Mouse (Mus musculus): Measurements from ENCODE around the gene Exoc3l2. TPM values are rescaled to one million over a fixed set of nuclear protein-coding genes. Genes with fewer than 3 reads are reported as not detected.
"Not testable (repeated sequence)": the region's sequence is repeated elsewhere in the genome, so short reads cannot be mapped to it uniquely, and the experiment has no call there.

Exoc3l2 gene
- polyA plus RNA-seq, 1 experiment from 2014 or later: 1.4 TPM

DNA sequence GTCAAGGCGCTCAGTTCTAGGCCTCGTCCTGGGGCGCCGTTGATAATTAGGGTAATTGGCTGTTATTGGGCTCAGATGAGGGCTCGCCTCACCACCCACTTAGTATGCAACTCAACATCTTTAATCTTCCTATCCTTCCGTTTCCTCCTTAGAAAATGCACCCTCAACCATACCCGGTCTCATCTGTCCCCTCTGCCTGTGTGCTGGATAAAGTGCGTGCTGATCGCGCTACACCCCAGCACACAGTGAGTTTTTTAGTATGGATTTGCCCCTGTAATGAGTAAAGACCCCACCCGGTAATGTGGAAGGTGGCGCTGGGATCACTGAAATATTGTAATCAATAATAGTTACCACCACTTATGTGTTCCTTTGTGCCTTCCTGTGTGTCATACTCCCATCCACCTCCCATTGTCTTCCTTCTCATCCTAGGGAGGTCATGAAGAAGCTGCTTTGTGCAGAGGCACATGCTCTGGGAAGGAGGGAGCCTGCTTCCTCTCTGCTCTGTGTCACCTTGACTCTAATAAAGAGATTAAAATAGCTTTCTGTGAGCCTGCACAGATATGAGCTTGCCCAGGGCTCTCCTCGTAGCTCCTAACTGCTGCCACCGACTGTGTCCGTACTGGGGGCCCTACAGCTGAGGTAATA lies 45.9 kb downstream of the Exoc3l2 start:
- Histone ChIP-seq H3K27ac (replicated peaks; ENCODE audit: low read depth, low read length) (peak overlapping the region; percentile 17), H3K27me3 (replicated peaks; ENCODE audit: control insufficient read depth, insufficient read depth, low read length) (no peaks in the 10 kb centered on the region), H3K9me3 (ENCODE audit: control insufficient read depth, low read length) (no peaks in the 10 kb centered on the region), H3K36me3 (ENCODE audit: control insufficient read depth, insufficient read depth, low read length) (no peaks in the 10 kb centered on the region), H3K4me2 (ENCODE audit: low read depth, low read length) (peak overlapping the region; percentile 98), H3K4me3 (ENCODE audit: low read depth, low read length) (peak overlapping the region; percentile 81), H3K4me1 (ENCODE audit: control insufficient read depth, insufficient read depth, low read length) (no peaks in the 10 kb centered on the region), H3K9ac (ENCODE audit: low read depth, low read length) (peak overlapping the region; percentile 86)
- WGBS: 8% methylated on average over 12 of the region's 15 CpGs
- ATAC-seq (ENCODE audit: low read depth) (no peak), DNase-seq (ENCODE audit: low spot score) (no peak)

DNA sequence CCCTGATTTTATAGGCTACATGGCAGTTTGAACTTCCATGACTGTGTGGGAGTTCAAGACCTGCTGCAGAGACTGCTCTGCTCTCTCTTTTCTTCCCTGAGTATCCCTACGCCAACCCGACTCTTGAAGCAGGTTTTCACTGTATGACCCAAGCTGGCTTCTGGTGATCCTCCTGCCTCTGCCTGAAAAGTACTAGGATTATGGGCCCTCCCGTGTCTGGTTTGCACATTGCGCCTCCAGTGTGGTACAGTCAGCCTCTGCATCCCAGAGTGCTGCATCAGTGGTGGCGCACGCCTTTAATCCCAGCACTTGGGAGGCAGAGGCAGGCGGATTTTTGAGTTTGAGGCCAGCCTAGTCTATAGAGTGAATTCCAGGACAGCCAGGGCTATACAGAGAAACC lies 46.7 kb downstream of the Exoc3l2 start:
- 96% methylated on average over 7 of the region's 7 CpGs for WGBS
- Histone ChIP-seq H3K27me3 (replicated peaks; ENCODE audit: control insufficient read depth, insufficient read depth, low read length) (no peaks in the 10 kb centered on the region), H3K4me2 (ENCODE audit: low read depth, low read length) (peak overlapping the region; percentile 98), H3K9me3 (ENCODE audit: control insufficient read depth, low read length) (no peaks in the 10 kb centered on the region), H3K9ac (ENCODE audit: low read depth, low read length) (no peak overlapping the region), H3K27ac (replicated peaks; ENCODE audit: low read depth, low read length) (no peak overlapping the region), H3K4me1 (ENCODE audit: control insufficient read depth, insufficient read depth, low read length) (no peaks in the 10 kb centered on the region), H3K36me3 (ENCODE audit: control insufficient read depth, insufficient read depth, low read length) (no peaks in the 10 kb centered on the region), H3K4me3 (ENCODE audit: low read depth, low read length) (peak overlapping the region; percentile 81)
- ATAC-seq (ENCODE audit: low read depth): no peak
- no peak for DNase-seq (ENCODE audit: low spot score)

DNA sequence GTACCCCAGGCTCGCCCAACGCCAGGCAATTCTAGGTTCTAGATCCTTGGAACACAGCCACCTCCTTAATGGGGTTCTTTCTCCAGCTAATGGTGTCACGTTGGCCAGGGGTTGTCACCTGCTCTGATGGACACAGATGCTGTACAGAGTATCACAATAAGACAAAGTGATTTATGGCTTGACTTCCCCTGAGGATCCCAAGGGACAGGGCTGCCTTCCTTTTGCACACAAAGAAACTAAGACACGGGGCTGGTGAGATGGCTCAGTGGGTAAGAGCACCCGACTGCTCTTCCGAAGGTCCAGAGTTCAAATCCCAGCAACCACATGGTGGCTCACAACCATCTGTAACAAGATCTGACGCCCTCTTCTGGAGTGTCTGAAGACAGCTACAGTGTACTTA lies 48.8 kb downstream of the Exoc3l2 start:
- H3K9ac ChIP-seq (ENCODE audit: low read depth, low read length); H3K4me3 ChIP-seq (ENCODE audit: low read depth, low read length); H3K27me3 ChIP-seq (replicated peaks; ENCODE audit: control insufficient read depth, insufficient read depth, low read length); H3K4me2 ChIP-seq (ENCODE audit: low read depth, low read length); ATAC-seq (ENCODE audit: low read depth); H3K4me1 ChIP-seq (ENCODE audit: control insufficient read depth, insufficient read depth, low read length); H3K36me3 ChIP-seq (ENCODE audit: control insufficient read depth, insufficient read depth, low read length); H3K9me3 ChIP-seq (ENCODE audit: control insufficient read depth, low read length); DNase-seq (ENCODE audit: low spot score); H3K27ac ChIP-seq (replicated peaks; ENCODE audit: low read depth, low read length): not testable (repeated sequence)
- 94% methylated on average over 6 of the region's 7 CpGs for WGBS

DNA sequence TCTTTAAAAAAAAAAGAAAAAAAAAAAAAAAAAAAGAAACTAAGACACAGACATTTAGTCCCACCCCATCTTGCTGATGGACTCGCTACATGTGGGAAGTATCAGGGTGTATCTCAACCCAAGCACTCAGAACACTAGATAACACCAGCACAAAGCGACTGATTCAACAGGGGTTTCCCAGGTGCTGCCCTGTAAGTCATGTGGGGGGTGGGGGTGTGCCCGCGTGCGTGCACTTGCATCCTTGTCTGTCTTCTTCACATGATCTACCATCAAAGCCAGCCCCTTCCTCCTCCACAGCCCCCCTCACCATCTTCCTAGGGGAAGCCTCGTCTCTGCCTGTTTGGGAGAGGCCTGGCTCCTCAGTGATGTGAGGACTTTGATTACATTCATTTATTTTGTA lies 49.2 kb downstream of the Exoc3l2 start:
- H3K36me3 ChIP-seq (ENCODE audit: control insufficient read depth, insufficient read depth, low read length): no peaks in the 10 kb centered on the region
- 76% methylated on average over 6 of the region's 6 CpGs for WGBS
- H3K9ac ChIP-seq (ENCODE audit: low read depth, low read length): no peak overlapping the region
- no peak overlapping the region for H3K27ac ChIP-seq (replicated peaks; ENCODE audit: low read depth, low read length)
- no peak overlapping the region for H3K4me3 ChIP-seq (ENCODE audit: low read depth, low read length)
- DNase-seq (ENCODE audit: low spot score): no peak
- ATAC-seq (ENCODE audit: low read depth): no peak
- 0 out of 2 replicates have a peak, but pooled peaks cover 5% of the 10 kb centered on the region for H3K27me3 ChIP-seq (replicated peaks; ENCODE audit: control insufficient read depth, insufficient read depth, low read length)
- H3K4me1 ChIP-seq (ENCODE audit: control insufficient read depth, insufficient read depth, low read length): no peaks in the 10 kb centered on the region
- H3K9me3 ChIP-seq (ENCODE audit: control insufficient read depth, low read length): no peaks in the 10 kb centered on the region
- no peak overlapping the region for H3K4me2 ChIP-seq (ENCODE audit: low read depth, low read length)

DNA sequence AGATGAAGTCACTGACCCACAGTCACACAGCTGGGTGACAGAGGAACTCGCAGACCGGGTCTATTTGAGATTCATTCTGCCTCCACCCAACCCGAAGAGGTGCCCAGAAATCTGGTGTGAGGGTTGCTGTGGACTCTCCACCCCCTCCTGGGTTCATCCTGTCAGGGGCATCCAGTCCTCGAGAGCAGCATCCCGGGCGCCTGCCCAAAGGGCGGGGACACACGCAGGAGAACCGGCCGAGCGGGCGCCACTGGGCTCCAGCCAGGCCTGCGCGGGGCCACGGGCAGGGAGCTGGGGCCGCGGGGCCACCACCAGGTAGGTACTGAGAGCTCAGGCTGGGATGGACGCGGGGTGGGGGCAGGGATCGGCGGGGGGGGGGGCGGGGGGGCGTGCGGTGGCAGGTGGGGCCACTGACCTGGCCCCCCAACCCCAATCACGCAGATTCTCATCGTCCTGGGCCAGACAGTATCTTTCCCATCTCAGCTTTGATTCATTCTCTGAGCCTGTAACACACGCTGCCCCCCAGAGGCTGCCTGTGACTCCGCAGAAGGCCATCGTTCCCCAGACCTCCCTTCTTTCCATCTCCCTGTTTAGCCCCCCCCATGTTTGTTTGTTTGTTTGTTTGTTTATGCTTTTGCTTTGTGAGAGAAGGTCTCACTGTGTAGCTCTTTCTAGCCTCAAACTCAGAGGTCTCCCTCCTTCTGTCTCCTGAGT lies 54.7 kb downstream of the Exoc3l2 start, which contains the start of gene Nkpd1:
Gene Nkpd1 (plus strand): TSS at position 187 of the 714 bp plus-strand sequence.
- Histone ChIP-seq H3K27me3 (replicated peaks; ENCODE audit: control insufficient read depth, insufficient read depth, low read length) (peaks cover 56% of the 10 kb centered on the region), H3K27ac (replicated peaks; ENCODE audit: low read depth, low read length) (no peak within 1 kb of the TSS), H3K4me2 (ENCODE audit: low read depth, low read length) (peak within 1 kb of the TSS; percentile 43), H3K36me3 (ENCODE audit: control insufficient read depth, insufficient read depth, low read length) (no peaks in the 10 kb centered on the region), H3K4me1 (ENCODE audit: control insufficient read depth, insufficient read depth, low read length) (no peaks in the 10 kb centered on the region; the same call in 1 of the 2 replicates), H3K9ac (ENCODE audit: low read depth, low read length) (peak within 1 kb of the TSS; percentile 54), H3K4me3 (ENCODE audit: low read depth, low read length) (peak within 1 kb of the TSS; percentile 17), H3K9me3 (ENCODE audit: control insufficient read depth, low read length) (no peaks in the 10 kb centered on the region)
- WGBS: 10% methylated on average over 9 of the region's 29 CpGs
- ATAC-seq (ENCODE audit: low read depth) (no peak), DNase-seq (ENCODE audit: low spot score) (no peak)

DNA sequence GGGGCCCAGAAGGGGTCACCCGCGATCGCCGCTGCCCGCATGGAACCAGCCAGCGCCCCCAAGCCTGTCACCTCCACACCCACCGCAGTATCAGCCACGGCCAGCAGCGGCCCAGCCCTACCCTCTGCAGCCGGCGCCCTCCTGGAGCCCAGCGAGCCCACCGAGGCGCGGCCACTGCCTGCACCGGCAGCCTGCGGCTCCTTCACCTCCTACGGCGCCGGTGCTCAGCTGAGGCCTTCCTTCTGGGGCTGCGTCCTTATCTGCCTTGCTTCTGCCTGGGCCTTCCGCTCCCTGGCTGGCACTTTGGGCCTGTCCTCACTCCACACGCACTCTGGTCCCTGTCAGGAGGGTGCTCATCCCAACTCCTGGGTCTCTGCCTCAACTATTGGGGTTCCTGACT lies 56.9 kb downstream of the Exoc3l2 start:
- H3K9ac ChIP-seq (ENCODE audit: low read depth, low read length): peak overlapping the region; percentile 53
- peak overlapping the region; percentile 14; the same call in 1 of the 2 replicates for H3K4me3 ChIP-seq (ENCODE audit: low read depth, low read length)
- no peaks in the 10 kb centered on the region for H3K9me3 ChIP-seq (ENCODE audit: control insufficient read depth, low read length)
- H3K27ac ChIP-seq (replicated peaks; ENCODE audit: low read depth, low read length): no peak overlapping the region
- peak overlapping the region; percentile 43 for H3K4me2 ChIP-seq (ENCODE audit: low read depth, low read length)
- H3K4me1 ChIP-seq (ENCODE audit: control insufficient read depth, insufficient read depth, low read length): peaks cover 8% of the 10 kb centered on the region
- DNase-seq (ENCODE audit: low spot score) (no peak), ATAC-seq (ENCODE audit: low read depth) (no peak)
- no peaks in the 10 kb centered on the region for H3K36me3 ChIP-seq (ENCODE audit: control insufficient read depth, insufficient read depth, low read length)
- 11% methylated on average over 15 of the region's 23 CpGs for WGBS
- H3K27me3 ChIP-seq (replicated peaks; ENCODE audit: control insufficient read depth, insufficient read depth, low read length): peaks cover 78% of the 10 kb centered on the region

DNA sequence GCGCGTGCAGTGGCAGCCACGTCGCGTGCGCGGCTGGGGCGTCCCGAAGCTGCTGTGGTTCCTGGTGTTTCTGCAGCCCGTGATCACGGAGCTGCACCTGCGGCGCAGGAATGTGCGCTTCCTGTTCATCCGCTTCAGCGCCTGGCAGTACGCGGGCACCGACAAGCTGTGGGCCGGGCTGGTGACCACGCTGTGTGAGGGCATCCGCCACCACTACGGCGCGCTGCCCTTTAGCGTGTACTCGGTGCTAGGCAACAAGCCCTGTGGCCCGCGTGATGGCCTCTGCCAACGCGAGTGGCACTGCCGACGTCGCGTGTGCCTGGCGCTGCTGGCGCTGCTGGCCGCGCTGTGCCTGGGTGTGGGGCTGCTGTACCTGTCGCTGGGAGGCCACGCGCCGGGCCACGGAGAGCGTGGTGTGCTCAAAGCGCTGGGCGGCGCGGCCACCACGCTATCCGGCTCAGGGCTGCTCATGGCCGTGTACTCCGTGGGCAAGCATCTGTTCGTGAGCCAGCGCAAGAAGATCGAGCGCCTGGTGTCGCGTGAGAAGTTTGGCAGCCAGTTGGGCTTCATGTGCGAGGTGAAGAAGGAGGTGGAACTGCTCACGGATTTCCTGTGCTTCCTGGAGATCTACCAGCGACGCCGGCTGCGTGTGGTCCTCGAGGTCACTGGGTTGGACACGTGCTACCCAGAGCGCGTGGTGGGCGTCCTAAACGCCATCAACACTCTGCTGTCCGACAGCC lies 60.1 kb downstream of the Exoc3l2 start:
- H3K9me3 ChIP-seq (ENCODE audit: control insufficient read depth, low read length): no peaks in the 10 kb centered on the region
- no peaks in the 10 kb centered on the region for H3K36me3 ChIP-seq (ENCODE audit: control insufficient read depth, insufficient read depth, low read length)
- WGBS: 15% methylated on average over 34 of the region's 72 CpGs
- H3K9ac ChIP-seq (ENCODE audit: low read depth, low read length): peak overlapping the region; percentile 54
- peaks cover 8% of the 10 kb centered on the region; the same call in 1 of the 2 replicates for H3K4me1 ChIP-seq (ENCODE audit: control insufficient read depth, insufficient read depth, low read length)
- peak overlapping the region; percentile 45 for H3K4me3 ChIP-seq (ENCODE audit: low read depth, low read length)
- peak overlapping the region; percentile 86 for H3K4me2 ChIP-seq (ENCODE audit: low read depth, low read length)
- no peak for ATAC-seq (ENCODE audit: low read depth)
- no peak overlapping the region for H3K27ac ChIP-seq (replicated peaks; ENCODE audit: low read depth, low read length)
- DNase-seq (ENCODE audit: low spot score): no peak
- peaks cover 76% of the 10 kb centered on the region for H3K27me3 ChIP-seq (replicated peaks; ENCODE audit: control insufficient read depth, insufficient read depth, low read length)

DNA sequence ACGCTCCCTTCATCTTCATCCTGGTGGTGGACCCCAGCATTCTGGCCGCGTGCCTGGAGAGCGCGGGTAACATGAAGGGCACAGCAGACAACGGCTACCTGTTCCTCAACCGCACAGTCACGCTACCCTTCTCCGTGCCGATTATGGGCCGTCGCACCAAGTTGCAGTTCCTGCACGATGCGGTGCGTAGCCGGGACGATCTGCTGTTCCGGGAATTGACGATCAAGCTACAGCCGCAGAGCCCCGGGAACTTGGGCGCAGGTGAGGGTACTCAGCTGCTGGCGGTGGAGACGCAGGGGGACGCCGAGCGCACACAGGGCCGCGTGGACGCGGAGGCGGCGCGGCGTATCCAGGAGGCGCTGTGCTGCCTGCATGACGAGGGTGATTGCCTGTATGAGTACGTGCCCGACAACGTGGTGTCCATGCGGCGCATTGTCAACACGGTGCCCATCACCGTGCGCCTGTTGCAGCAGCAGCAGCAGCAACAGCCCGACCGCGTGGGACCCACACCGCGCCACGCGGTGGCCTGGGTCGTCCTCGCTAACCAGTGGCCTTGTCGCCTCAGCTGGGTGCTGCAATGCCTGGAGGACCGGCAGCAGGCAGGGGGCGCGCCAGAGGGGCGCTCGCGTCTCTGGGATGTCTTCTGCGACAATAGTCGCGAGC lies 60.8 kb downstream of the Exoc3l2 start:
- H3K27ac ChIP-seq (replicated peaks; ENCODE audit: low read depth, low read length): no peak overlapping the region
- ATAC-seq (ENCODE audit: low read depth) (peak; percentile 76), DNase-seq (ENCODE audit: low spot score) (peak; percentile 63)
- H3K9ac ChIP-seq (ENCODE audit: low read depth, low read length): peak overlapping the region; percentile 54
- H3K9me3 ChIP-seq (ENCODE audit: control insufficient read depth, low read length): no peaks in the 10 kb centered on the region
- peaks cover 69% of the 10 kb centered on the region for H3K27me3 ChIP-seq (replicated peaks; ENCODE audit: control insufficient read depth, insufficient read depth, low read length)
- under 1% methylated on average over 44 of the region's 64 CpGs for WGBS
- peak overlapping the region; percentile 86 for H3K4me2 ChIP-seq (ENCODE audit: low read depth, low read length)
- H3K4me1 ChIP-seq (ENCODE audit: control insufficient read depth, insufficient read depth, low read length): peaks cover 8% of the 10 kb centered on the region; the same call in 1 of the 2 replicates
- H3K36me3 ChIP-seq (ENCODE audit: control insufficient read depth, insufficient read depth, low read length): peaks cover 6% of the 10 kb centered on the region; the same call in 1 of the 2 replicates
- H3K4me3 ChIP-seq (ENCODE audit: low read depth, low read length): peak overlapping the region; percentile 45
